Mouse (Mus musculus): ENCODE results near the gene Ovol3. TPM values are rescaled to one million over a fixed set of nuclear protein-coding genes. Genes with fewer than 3 reads are reported as not detected.
"Not testable (repeated sequence)": the region's sequence is repeated elsewhere in the genome, so short reads cannot be mapped to it uniquely, and the experiment has no call there.

Ovol3 gene
- polyA plus RNA-seq, 1 experiment: not detected

GRCm38 (mm10) chr7:30266780-30267179, 31.3 kb upstream of the Ovol3 start:
- H3K4me1 ChIP-seq (ENCODE audit: control insufficient read depth, insufficient read depth, low read length): no peaks in the 10 kb centered on the region
- no peak overlapping the region for H3K27ac ChIP-seq (ENCODE audit: insufficient read depth, low read depth, low read length)
- WGBS: 81% methylated on average over 3 of the region's 3 CpGs
- TF ChIP-seq CTCF (IDR thresholded peaks at IDR 0.05; ENCODE audit: insufficient read depth, low read depth, low read length): no peak
- TF ChIP-seq POLR2A (IDR thresholded peaks at IDR 0.05; ENCODE audit: insufficient read depth, low read depth, low read length): no peak
- H3K4me3 ChIP-seq (ENCODE audit: insufficient read depth, low read depth, low read length): no peak overlapping the region

- WGBS: 96% methylated on average over 7 of the region's 7 CpGs
- no peak overlapping the region for H3K27ac ChIP-seq (ENCODE audit: insufficient read depth, low read depth, low read length)
- no peak overlapping the region for H3K4me3 ChIP-seq (ENCODE audit: insufficient read depth, low read depth, low read length)
- no peak for TF ChIP-seq POLR2A (IDR thresholded peaks at IDR 0.05; ENCODE audit: insufficient read depth, low read depth, low read length)
- no peak for TF ChIP-seq CTCF (IDR thresholded peaks at IDR 0.05; ENCODE audit: insufficient read depth, low read depth, low read length)
- H3K4me1 ChIP-seq (ENCODE audit: control insufficient read depth, insufficient read depth, low read length): no peaks in the 10 kb centered on the region
Measured at GRCm38 (mm10) chr7:30265935-30266334, 30.4 kb upstream of the Ovol3 start.

GRCm38 (mm10) chr7:30265531-30265930, 30.0 kb upstream of the Ovol3 start:
- no peak overlapping the region for H3K27ac ChIP-seq (ENCODE audit: insufficient read depth, low read depth, low read length)
- 96% methylated on average over 5 of the region's 5 CpGs for WGBS
- H3K4me3 ChIP-seq (ENCODE audit: insufficient read depth, low read depth, low read length): no peak overlapping the region
- TF ChIP-seq CTCF (IDR thresholded peaks at IDR 0.05; ENCODE audit: insufficient read depth, low read depth, low read length) (no peak), POLR2A (IDR thresholded peaks at IDR 0.05; ENCODE audit: insufficient read depth, low read depth, low read length) (no peak)
- H3K4me1 ChIP-seq (ENCODE audit: control insufficient read depth, insufficient read depth, low read length): no peaks in the 10 kb centered on the region

- no peak for TF ChIP-seq POLR2A (IDR thresholded peaks at IDR 0.05; ENCODE audit: insufficient read depth, low read depth, low read length)
- TF ChIP-seq CTCF (IDR thresholded peaks at IDR 0.05; ENCODE audit: insufficient read depth, low read depth, low read length): no peak
- H3K27ac ChIP-seq (ENCODE audit: insufficient read depth, low read depth, low read length): no peak overlapping the region
- H3K4me1 ChIP-seq (ENCODE audit: control insufficient read depth, insufficient read depth, low read length): no peaks in the 10 kb centered on the region
- WGBS: 88% methylated on average over 2 of the region's 2 CpGs
- no peak overlapping the region for H3K4me3 ChIP-seq (ENCODE audit: insufficient read depth, low read depth, low read length)
Measured at GRCm38 (mm10) chr7:30265041-30265440, 29.5 kb upstream of the Ovol3 start.

- 86% methylated on average over 12 of the region's 12 CpGs for WGBS
- no peak overlapping the region for H3K27ac ChIP-seq (ENCODE audit: insufficient read depth, low read depth, low read length)
- no peak overlapping the region for H3K4me3 ChIP-seq (ENCODE audit: insufficient read depth, low read depth, low read length)
- no peaks in the 10 kb centered on the region for H3K4me1 ChIP-seq (ENCODE audit: control insufficient read depth, insufficient read depth, low read length)
- TF ChIP-seq POLR2A (IDR thresholded peaks at IDR 0.05; ENCODE audit: insufficient read depth, low read depth, low read length): no peak
- TF ChIP-seq CTCF (IDR thresholded peaks at IDR 0.05; ENCODE audit: insufficient read depth, low read depth, low read length): no peak
Measured at GRCm38 (mm10) chr7:30251956-30252954, 16.7 kb upstream of the Ovol3 start.

GRCm38 (mm10) chr7:30237374-30237773, 1.8 kb upstream of the Ovol3 start:
- not testable (repeated sequence) for H3K4me3 ChIP-seq (ENCODE audit: insufficient read depth, low read depth, low read length); H3K27ac ChIP-seq (ENCODE audit: insufficient read depth, low read depth, low read length)
- peaks cover 11% of the 10 kb centered on the region for H3K4me1 ChIP-seq (ENCODE audit: control insufficient read depth, insufficient read depth, low read length)
- 88% methylated on average over 3 of the region's 3 CpGs for WGBS

- peaks cover 15% of the 10 kb centered on the region for H3K4me1 ChIP-seq (ENCODE audit: control insufficient read depth, insufficient read depth, low read length)
- WGBS: 95% methylated on average over 8 of the region's 8 CpGs
- H3K27ac ChIP-seq (ENCODE audit: insufficient read depth, low read depth, low read length): no peak overlapping the region
- no peak overlapping the region for H3K4me3 ChIP-seq (ENCODE audit: insufficient read depth, low read depth, low read length)
- TF ChIP-seq CTCF (IDR thresholded peaks at IDR 0.05; ENCODE audit: insufficient read depth, low read depth, low read length) (no peak), POLR2A (IDR thresholded peaks at IDR 0.05; ENCODE audit: insufficient read depth, low read depth, low read length) (no peak)
Measured at GRCm38 (mm10) chr7:30235091-30235490, 434 bp downstream of the Ovol3 start.

GRCm38 (mm10) chr7:30234276-30234858, 1.2 kb downstream of the Ovol3 start:
- TF ChIP-seq POLR2A (IDR thresholded peaks at IDR 0.05; ENCODE audit: insufficient read depth, low read depth, low read length) (no peak), CTCF (IDR thresholded peaks at IDR 0.05; ENCODE audit: insufficient read depth, low read depth, low read length) (no peak)
- 95% methylated on average over 15 of the region's 15 CpGs for WGBS
- H3K4me1 ChIP-seq (ENCODE audit: control insufficient read depth, insufficient read depth, low read length): peaks cover 15% of the 10 kb centered on the region
- H3K27ac ChIP-seq (ENCODE audit: insufficient read depth, low read depth, low read length): no peak overlapping the region
- H3K4me3 ChIP-seq (ENCODE audit: insufficient read depth, low read depth, low read length): no peak overlapping the region

- Histone ChIP-seq H3K27ac (ENCODE audit: insufficient read depth, low read depth, low read length) (no peak overlapping the region), H3K4me1 (ENCODE audit: control insufficient read depth, insufficient read depth, low read length) (peaks cover 15% of the 10 kb centered on the region), H3K4me3 (ENCODE audit: insufficient read depth, low read depth, low read length) (no peak overlapping the region; the same call in 1 of the 2 replicates)
- WGBS: 88% methylated on average over 20 of the region's 20 CpGs
- TF ChIP-seq CTCF (IDR thresholded peaks at IDR 0.05; ENCODE audit: insufficient read depth, low read depth, low read length) (no peak), POLR2A (IDR thresholded peaks at IDR 0.05; ENCODE audit: insufficient read depth, low read depth, low read length) (no peak)
Measured at GRCm38 (mm10) chr7:30233387-30233786, 2.1 kb downstream of the Ovol3 start.

Data from olfactory bulb, adult 2 months (tissue).